Mouse (Mus musculus) small intestine, adult 2 months (tissue): ENCODE measurements around the gene Nfkbiz. TPM values are rescaled to one million over a fixed set of nuclear protein-coding genes. Genes with fewer than 3 reads are reported as not detected.

Source experiments
- H3K27ac ChIP-seq: fragments of 200-500 bp; 2 replicates; pipeline ENCODE4 v1.5.1; 2012; ENCODE audit warnings: low read depth, low read length, control low read depth, inconsistent platforms; ENCODE audit not compliant: insufficient read depth
- H3K27me3 ChIP-seq: fragments of 200-500 bp; 2 replicates; pipeline ENCODE4 v1.6.1; 2012; ENCODE audit warnings: mild to moderate bottlenecking, moderate library complexity, low read length, inconsistent platforms; ENCODE audit not compliant: control insufficient read depth, insufficient read depth
- H3K36me3 ChIP-seq: fragments of 200-500 bp; 2 replicates; pipeline ENCODE4 v1.6.1; 2012; ENCODE audit warnings: mild to moderate bottlenecking, low read length, control low read depth, inconsistent platforms; ENCODE audit not compliant: control insufficient read depth, insufficient read depth
- H3K4me1 ChIP-seq: fragments of 200-500 bp; 2 replicates; pipeline ENCODE4 v1.6.1; 2012; ENCODE audit warnings: low read length, inconsistent platforms, mixed read lengths; ENCODE audit not compliant: control insufficient read depth, insufficient read depth, insufficient read length
- H3K4me3 ChIP-seq: fragments of 200-500 bp; 2 replicates; pipeline ENCODE4 v1.5.1; 2012; ENCODE audit warnings: low read depth, mild to moderate bottlenecking, control low read depth, inconsistent platforms, low read length, moderate library complexity
- CTCF ChIP-seq: fragments of 200-500 bp; IDR thresholded peaks from 2 replicates; pipeline ENCODE4 v1.5.1; 2012; ENCODE audit warnings: low read depth, mild to moderate bottlenecking, control low read depth, inconsistent platforms, low read length, moderate library complexity, mixed read lengths; ENCODE audit not compliant: insufficient replicate concordance, insufficient read length; ENCODE audit errors: extremely low read depth
- POLR2A ChIP-seq: fragments of 200-500 bp; IDR thresholded peaks from 2 replicates; pipeline ENCODE4 v1.6.1; 2012; ENCODE audit warnings: low read depth, mild to moderate bottlenecking, control low read depth, inconsistent platforms, low read length, moderate library complexity
- WGBS: fragments of 180-500 bp; shearing (Covaris S2); methylation state at CpG from one replicate; pipeline ENCODE4 v1.1.7; 2018; 5-methylcytosine and 5-hydroxymethylcytosine counted together
- polyA plus RNA-seq: library from polyadenylated mRNA; depleted of rRNA; stranded (reverse); fragments of >200 nt; gene quantifications from 2 replicates; pipeline ENCODE4 v1.2.3, GENCODE M21; 2012; rRNA removed

Gene Nfkbiz
- polyA plus RNA-seq, 1 experiment = 38.6 TPM

GRCm38 (mm10) chr16:55783923-55784322, 54.8 kb downstream of the Nfkbiz start:
- no peak for TF ChIP-seq POLR2A
- TF ChIP-seq CTCF = no peak

GRCm38 (mm10) chr16:55782911-55783310, 55.8 kb downstream of the Nfkbiz start:
- H3K27me3 ChIP-seq = no peaks in the 10 kb centered on the region
- no peak for TF ChIP-seq POLR2A
- TF ChIP-seq CTCF = no peak
- no peaks in the 10 kb centered on the region for H3K36me3 ChIP-seq
- no peak overlapping the region for H3K4me3 ChIP-seq
- 91% methylated on average over 2 of the region's 2 CpGs for WGBS
- no peaks in the 10 kb centered on the region for H3K4me1 ChIP-seq
- no peak overlapping the region for H3K27ac ChIP-seq

More at GRCm38 (mm10) chr16:55783923-55784322, 54.8 kb downstream of the Nfkbiz start:
- Histone ChIP-seq H3K27me3 (no peaks in the 10 kb centered on the region), H3K27ac (no peak overlapping the region), H3K4me3 (no peak overlapping the region), H3K4me1 (peaks cover 2% of the 10 kb centered on the region; the same call in 1 of the 2 replicates), H3K36me3 (no peaks in the 10 kb centered on the region)
- WGBS = 70% methylated on average over 3 of the region's 3 CpGs

GRCm38 (mm10) chr16:55781809-55782208, 56.9 kb downstream of the Nfkbiz start:
- no peaks in the 10 kb centered on the region for H3K4me1 ChIP-seq

GRCm38 (mm10) chr16:55780958-55781558, 57.6 kb downstream of the Nfkbiz start:
- WGBS = 72% methylated on average over 5 of the region's 5 CpGs
- Histone ChIP-seq H3K27ac (no peak overlapping the region), H3K36me3 (no peaks in the 10 kb centered on the region), H3K4me3 (no peak overlapping the region), H3K4me1 (no peaks in the 10 kb centered on the region), H3K27me3 (no peaks in the 10 kb centered on the region)
- no peak for TF ChIP-seq POLR2A

More at GRCm38 (mm10) chr16:55781809-55782208, 56.9 kb downstream of the Nfkbiz start:
- TF ChIP-seq CTCF (no peak), POLR2A (no peak)
- H3K36me3 ChIP-seq = no peaks in the 10 kb centered on the region
- no peak overlapping the region for H3K4me3 ChIP-seq
- WGBS = 86% methylated on average over 5 of the region's 5 CpGs
- no peak overlapping the region for H3K27ac ChIP-seq
- no peaks in the 10 kb centered on the region for H3K27me3 ChIP-seq

- WGBS = 85% methylated on average over 11 of the region's 11 CpGs
- H3K36me3 ChIP-seq = no peaks in the 10 kb centered on the region
- H3K4me3 ChIP-seq = no peak overlapping the region
- H3K4me1 ChIP-seq = no peaks in the 10 kb centered on the region
- TF ChIP-seq POLR2A = no peak
- TF ChIP-seq CTCF = no peak
- H3K27me3 ChIP-seq = no peaks in the 10 kb centered on the region
- no peak overlapping the region for H3K27ac ChIP-seq
Measured at GRCm38 (mm10) chr16:55776329-55776728, 62.4 kb downstream of the Nfkbiz start.

GRCm38 (mm10) chr16:55770247-55770646, 68.5 kb downstream of the Nfkbiz start:
- no peak for TF ChIP-seq CTCF
- no peak for TF ChIP-seq POLR2A
- WGBS = 73% methylated on average over 3 of the region's 3 CpGs
- Histone ChIP-seq H3K4me1 (no peaks in the 10 kb centered on the region), H3K27ac (no peak overlapping the region), H3K27me3 (no peaks in the 10 kb centered on the region), H3K4me3 (no peak overlapping the region), H3K36me3 (no peaks in the 10 kb centered on the region)

Other genes starting within 250 kb of the Nfkbiz start
- gene Nxpe3, start 56.4 kb upstream of the Nfkbiz start, polyA plus RNA-seq = 0.42 and 1.3 TPM in 2 replicates
- 0.20 and 0.25 TPM in 2 replicates for gene Cep97, start 96.0 kb upstream of the Nfkbiz start, polyA plus RNA-seq
- gene Rpl24, start 127.4 kb upstream of the Nfkbiz start, polyA plus RNA-seq = 14.5 and 40.5 TPM in 2 replicates
- 1.6 and 2.4 TPM in 2 replicates for gene Zbtb11, start 135.0 kb upstream of the Nfkbiz start, polyA plus RNA-seq
- gene Pcnp, start 190.8 kb upstream of the Nfkbiz start, polyA plus RNA-seq = 1.1 and 2.9 TPM in 2 replicates
- gene Trmt10c, start 198.9 kb upstream of the Nfkbiz start, polyA plus RNA-seq = 1.6 and 1.7 TPM in 2 replicates
- 0.32 and 0.72 TPM in 2 replicates for gene Senp7, start 209.4 kb upstream of the Nfkbiz start, polyA plus RNA-seq